In the genomic region with DNA sequence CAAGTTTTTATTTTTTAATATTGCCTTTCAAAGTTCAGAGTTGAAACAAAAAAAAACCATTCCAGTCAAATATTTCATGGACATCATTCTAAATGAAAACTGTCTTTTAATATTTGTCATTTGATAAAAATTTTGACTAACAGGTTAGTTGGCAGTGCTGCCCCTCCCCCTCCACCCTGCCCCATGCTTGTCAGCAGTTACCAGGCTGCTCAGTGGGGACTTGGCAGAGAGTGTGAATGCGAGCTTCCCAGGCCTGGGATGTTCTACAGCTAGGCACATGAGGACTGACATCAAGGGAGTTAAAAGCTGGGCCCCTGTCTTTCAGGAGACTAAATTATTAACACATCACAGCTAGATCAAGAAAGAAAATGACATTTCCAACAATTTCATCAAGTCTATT, we compare ENCODE assay signal across 15 mouse cellular contexts.
DNase-seq lines count a peak whose midpoint lies in the region; ATAC-seq and TF ChIP-seq lines count a peak whose summit lies in the region.
"Had no signal": no experiment of that assay in that cellular context is flagged by ENCODE, and none has a peak within 500 bp of the region (broad histone marks: within the 10 kb centered on the region; RNA-seq: fewer than 3 reads in every experiment).

No protein-coding gene starts in this region.

- DNase-seq in heart, adult 11 months: peak; percentile 94
- no peak for DNase-seq in heart, postnatal 36 days
- peak; percentile 55 for DNase-seq in left cerebral cortex, postnatal 4 days
- no peak for DNase-seq in left cerebral cortex, postnatal 14 days (ENCODE audit: low spot score in 2 of 2)
- peak; percentile 30 for DNase-seq in G1E (ENCODE audit: low spot score)
- DNase-seq in brain, embryonic 14.5 days (ENCODE audit: low read depth): peak; percentile 62
- DNase-seq in hindbrain, embryonic 10.5 days (ENCODE audit: low spot score): no peak
- DNase-seq: cerebellum, adult 8-10 months; gastrocnemius, postnatal 25 days; spleen, adult 18-20 months had no signal

- intact Hi-C loops in heart, postnatal 36 days (cut with DNase I): no loop called here
- intact Hi-C loops in left cerebral cortex, postnatal 4 days (cut with DNase I): no loop called here
- intact Hi-C loops in left cerebral cortex, postnatal 14 days (cut with DNase I): loop anchor here (5.0 kb wide), 1 partner anchor 141 kb away; no protein-coding TSS in a partner anchor

- no peak for ATAC-seq in G1E (ENCODE audit: extremely low read depth, insufficient number of reproducible peaks, low FRiP score, poor library complexity, severe bottlenecking)
- ATAC-seq: forebrain, embryonic 13.5 days had no signal

- WGBS in hindbrain, embryonic 10.5 days: 15% methylated on average over 1 of the region's 1 CpGs

- TF ChIP-seq POLR2A in brain, embryonic 14.5 days (IDR thresholded peaks at IDR 0.05; ENCODE audit: borderline replicate concordance, extremely low read depth, insufficient read depth, insufficient read length, poor library complexity, severe bottlenecking): no peak

- H3K27ac ChIP-seq in hindbrain, embryonic 10.5 days: no peak overlapping the region
- H3K27ac ChIP-seq: embryonic facial prominence, embryonic 13.5 days; forebrain, embryonic 13.5 days; hindbrain, embryonic 14.5 days; limb, embryonic 13.5 days; macrophage had no signal

- peaks cover 65% of the 10 kb centered on the region for H3K4me1 ChIP-seq in G1E (ENCODE audit: insufficient read depth, low read depth, low read length)
- peaks cover 32% of the 10 kb centered on the region for H3K4me1 ChIP-seq in hindbrain, embryonic 10.5 days (replicated peaks)

- no peak for TF ChIP-seq CTCF in G1E (IDR thresholded peaks at IDR 0.05; ENCODE audit: low read depth, low read length)
- no peak for TF ChIP-seq CTCF in brain, embryonic 14.5 days (IDR thresholded peaks at IDR 0.05; ENCODE audit: borderline replicate concordance, extremely low read depth, insufficient read depth, insufficient read length)

- no peaks in the 10 kb centered on the region for H3K9me3 ChIP-seq in G1E (replicated peaks)
- H3K9me3 ChIP-seq in hindbrain, embryonic 10.5 days: no peaks in the 10 kb centered on the region
- H3K9me3 ChIP-seq: embryonic facial prominence, embryonic 13.5 days; forebrain, embryonic 13.5 days; limb, embryonic 13.5 days had no signal

- H3K36me3 ChIP-seq in G1E (replicated peaks): peaks cover 16% of the 10 kb centered on the region
- H3K36me3 ChIP-seq in hindbrain, embryonic 10.5 days: 0 out of 2 replicates have a peak, but pooled peaks cover 4% of the 10 kb centered on the region
- H3K36me3 ChIP-seq: embryonic facial prominence, embryonic 13.5 days; limb, embryonic 13.5 days had no signal

- no peak overlapping the region; the same call in 1 of the 2 replicates for H3K4me3 ChIP-seq in G1E (ENCODE audit: low read depth, low read length)
- H3K4me3 ChIP-seq in hindbrain, embryonic 10.5 days: no peak overlapping the region
- H3K4me3 ChIP-seq: embryonic facial prominence, embryonic 13.5 days; forebrain, embryonic 13.5 days; limb, embryonic 13.5 days had no signal

- no peaks in the 10 kb centered on the region for H3K27me3 ChIP-seq in G1E (ENCODE audit: insufficient read depth, low read length)
- H3K27me3 ChIP-seq in hindbrain, embryonic 10.5 days (ENCODE audit: insufficient read depth, poor library complexity, severe bottlenecking): no peaks in the 10 kb centered on the region
- H3K27me3 ChIP-seq: embryonic facial prominence, embryonic 13.5 days; forebrain, embryonic 13.5 days; limb, embryonic 13.5 days had no signal

Comparison
In these comparisons a context has a peak if more than half of its experiments do, and no peak if none do; other contexts are left out.
1. DNase-seq: peak in heart, adult 11 months (single experiment), left cerebral cortex, postnatal 4 days (single experiment), G1E (single experiment) and brain, embryonic 14.5 days (single experiment); none in heart, postnatal 36 days (0 of 2), left cerebral cortex, postnatal 14 days (0 of 2) and hindbrain, embryonic 10.5 days (single experiment).